Mouse (Mus musculus) stomach, embryonic 15.5 days (tissue): ENCODE measurements at regions not wholly inside any gene's neighbourhood (a gene's known extent, or its start where the extent isn't known, plus 50 kb on each side); places are given as distances from the start of the nearest gene placed in this dataset.

Experiments
- ATAC-seq: fragments of 200-750 bp; cut with Nextera tagmentation; 2 replicates; pipeline ENCODE4 v1.8.0; 2017; ENCODE audit warnings: low read depth, moderate number of reproducible peaks, moderate TSS enrichment; ENCODE audit not compliant: insufficient read depth, low FRiP score
- H3K27ac ChIP-seq: fragments of 300-500 bp; sonication (generic); 2 replicates; pipeline ENCODE4 v1.5.1; 2015; ENCODE audit warnings: mild to moderate bottlenecking, inconsistent platforms
- H3K27me3 ChIP-seq: fragments of 300-500 bp; sonication (generic); replicated peaks from 2 replicates; pipeline ENCODE4 v1.6.1; 2015; ENCODE audit warnings: inconsistent platforms
- H3K36me3 ChIP-seq: fragments of 300-500 bp; sonication (generic); 2 replicates; pipeline ENCODE4 v1.6.1; 2015; ENCODE audit warnings: inconsistent platforms
- H3K4me1 ChIP-seq: fragments of 300-500 bp; sonication (generic); 2 replicates; pipeline ENCODE4 v1.6.1; 2015; ENCODE audit warnings: inconsistent platforms
- H3K4me2 ChIP-seq: fragments of 300-500 bp; sonication (generic); 2 replicates; pipeline ENCODE4 v1.6.1; 2015; ENCODE audit warnings: mild to moderate bottlenecking, inconsistent platforms
- H3K4me3 ChIP-seq: fragments of 300-500 bp; sonication (generic); replicated peaks from 2 replicates; pipeline ENCODE4 v1.5.1; 2015; ENCODE audit warnings: inconsistent platforms
- H3K9ac ChIP-seq: fragments of 300-500 bp; sonication (generic); 2 replicates; pipeline ENCODE4 v1.6.1; 2015; ENCODE audit warnings: inconsistent platforms
- H3K9me3 ChIP-seq: fragments of 300-500 bp; sonication (generic); 2 replicates; pipeline ENCODE4 v1.6.1; 2016; ENCODE audit warnings: inconsistent platforms
- WGBS: fragments of 180-500 bp; shearing (Covaris S2); methylation state at CpG from one replicate; pipeline ENCODE4 v1.1.7; 2015; 5-methylcytosine and 5-hydroxymethylcytosine counted together

GRCm38 (mm10) chr17:80891656-80892055, 52.8 kb upstream of the Tmem178 start:
- no peaks in the 10 kb centered on the region for H3K9me3 ChIP-seq
- no peak overlapping the region for H3K9ac ChIP-seq
- no peak overlapping the region for H3K4me3 ChIP-seq
- WGBS: 57% methylated on average over 5 of the region's 5 CpGs
- no peaks in the 10 kb centered on the region for H3K36me3 ChIP-seq
- no peak for ATAC-seq
- H3K4me2 ChIP-seq: no peak overlapping the region
- no peak overlapping the region for H3K27ac ChIP-seq
- no peaks in the 10 kb centered on the region for H3K27me3 ChIP-seq
- 0 out of 2 replicates have a peak, but pooled peaks cover 7% of the 10 kb centered on the region for H3K4me1 ChIP-seq

- H3K9ac ChIP-seq: no peak overlapping the region
- no peaks in the 10 kb centered on the region for H3K36me3 ChIP-seq
- 87% methylated on average over 4 of the region's 4 CpGs for WGBS
- no peak overlapping the region for H3K27ac ChIP-seq
- H3K4me1 ChIP-seq: 0 out of 2 replicates have a peak, but pooled peaks cover 7% of the 10 kb centered on the region
- H3K9me3 ChIP-seq: no peaks in the 10 kb centered on the region
- no peaks in the 10 kb centered on the region for H3K27me3 ChIP-seq
- H3K4me2 ChIP-seq: no peak overlapping the region
- no peak for ATAC-seq
- no peak overlapping the region for H3K4me3 ChIP-seq
Measured at GRCm38 (mm10) chr17:80889095-80889494, 55.3 kb upstream of the Tmem178 start.

GRCm38 (mm10) chr17:80887749-80888119, 56.7 kb upstream of the Tmem178 start:
- Histone ChIP-seq H3K4me2 (peak overlapping the region; percentile 5; the same call in 1 of the 2 replicates), H3K9me3 (no peaks in the 10 kb centered on the region), H3K4me1 (0 out of 2 replicates have a peak, but pooled peaks cover 7% of the 10 kb centered on the region), H3K4me3 (no peak overlapping the region), H3K36me3 (no peaks in the 10 kb centered on the region), H3K27ac (peak overlapping the region; percentile 28), H3K9ac (no peak overlapping the region), H3K27me3 (no peaks in the 10 kb centered on the region)
- ATAC-seq: no peak
- 31% methylated on average over 8 of the region's 8 CpGs for WGBS

GRCm38 (mm10) chr17:80887021-80887748, 57.2 kb upstream of the Tmem178 start:
- H3K4me1 ChIP-seq: 0 out of 2 replicates have a peak, but pooled peaks cover 7% of the 10 kb centered on the region
- no peak for ATAC-seq
- no peaks in the 10 kb centered on the region for H3K27me3 ChIP-seq
- no peaks in the 10 kb centered on the region for H3K9me3 ChIP-seq
- no peak overlapping the region for H3K4me3 ChIP-seq
- H3K27ac ChIP-seq: peak overlapping the region; percentile 28
- H3K9ac ChIP-seq: no peak overlapping the region
- H3K4me2 ChIP-seq: peak overlapping the region; percentile 5; the same call in 1 of the 2 replicates
- H3K36me3 ChIP-seq: no peaks in the 10 kb centered on the region
- WGBS: 36% methylated on average over 18 of the region's 18 CpGs

GRCm38 (mm10) chr17:80886211-80886701, 58.2 kb upstream of the Tmem178 start:
- no peaks in the 10 kb centered on the region for H3K36me3 ChIP-seq
- WGBS: 45% methylated on average over 3 of the region's 3 CpGs
- no peak overlapping the region for H3K4me2 ChIP-seq
- H3K4me3 ChIP-seq: no peak overlapping the region
- no peak overlapping the region for H3K9ac ChIP-seq
- peak overlapping the region; percentile 69; the same call in 1 of the 2 replicates for H3K27ac ChIP-seq
- 0 out of 2 replicates have a peak, but pooled peaks cover 7% of the 10 kb centered on the region for H3K4me1 ChIP-seq
- H3K27me3 ChIP-seq: no peaks in the 10 kb centered on the region
- no peak for ATAC-seq
- H3K9me3 ChIP-seq: no peaks in the 10 kb centered on the region

- Histone ChIP-seq H3K4me1 (0 out of 2 replicates have a peak, but pooled peaks cover 7% of the 10 kb centered on the region), H3K27ac (peak overlapping the region; percentile 54), H3K4me3 (no peak overlapping the region), H3K4me2 (no peak overlapping the region), H3K27me3 (no peaks in the 10 kb centered on the region), H3K36me3 (no peaks in the 10 kb centered on the region), H3K9ac (no peak overlapping the region), H3K9me3 (no peaks in the 10 kb centered on the region)
- 66% methylated on average over 9 of the region's 9 CpGs for WGBS
- no peak for ATAC-seq
Measured at GRCm38 (mm10) chr17:80885706-80886105, 58.7 kb upstream of the Tmem178 start.

- 66% methylated on average over 2 of the region's 2 CpGs for WGBS
- no peak overlapping the region for H3K4me2 ChIP-seq
- H3K4me1 ChIP-seq: 0 out of 2 replicates have a peak, but pooled peaks cover 7% of the 10 kb centered on the region
- H3K9me3 ChIP-seq: no peaks in the 10 kb centered on the region
- no peak for ATAC-seq
- H3K27ac ChIP-seq: no peak overlapping the region
- H3K4me3 ChIP-seq: no peak overlapping the region
- no peak overlapping the region for H3K9ac ChIP-seq
- H3K36me3 ChIP-seq: no peaks in the 10 kb centered on the region
- no peaks in the 10 kb centered on the region for H3K27me3 ChIP-seq
Measured at GRCm38 (mm10) chr17:80884886-80885285, 59.5 kb upstream of the Tmem178 start.

GRCm38 (mm10) chr17:80882476-80882875, 62.0 kb upstream of the Tmem178 start:
- no peaks in the 10 kb centered on the region for H3K27me3 ChIP-seq
- no peak overlapping the region for H3K27ac ChIP-seq
- no peak overlapping the region for H3K4me2 ChIP-seq
- no peaks in the 10 kb centered on the region for H3K36me3 ChIP-seq
- no peak for ATAC-seq
- WGBS: 80% methylated on average over 3 of the region's 3 CpGs
- H3K9ac ChIP-seq: no peak overlapping the region
- H3K4me1 ChIP-seq: 0 out of 2 replicates have a peak, but pooled peaks cover 6% of the 10 kb centered on the region
- no peaks in the 10 kb centered on the region for H3K9me3 ChIP-seq
- H3K4me3 ChIP-seq: no peak overlapping the region

- Histone ChIP-seq H3K4me1 (no peaks in the 10 kb centered on the region; the same call in 1 of the 2 replicates), H3K36me3 (no peaks in the 10 kb centered on the region), H3K27ac (no peak overlapping the region), H3K9ac (no peak overlapping the region), H3K9me3 (no peaks in the 10 kb centered on the region), H3K4me2 (no peak overlapping the region), H3K4me3 (no peak overlapping the region), H3K27me3 (no peaks in the 10 kb centered on the region)
- no peak for ATAC-seq
- 62% methylated on average over 4 of the region's 4 CpGs for WGBS
Measured at GRCm38 (mm10) chr17:80880325-80880724, 64.1 kb upstream of the Tmem178 start.

- H3K4me1 ChIP-seq: no peaks in the 10 kb centered on the region; the same call in 1 of the 2 replicates
- H3K36me3 ChIP-seq: no peaks in the 10 kb centered on the region
- H3K27ac ChIP-seq: no peak overlapping the region
- 50% methylated on average over 7 of the region's 7 CpGs for WGBS
- H3K4me3 ChIP-seq: no peak overlapping the region
- no peaks in the 10 kb centered on the region for H3K27me3 ChIP-seq
- no peak overlapping the region for H3K4me2 ChIP-seq
- H3K9me3 ChIP-seq: no peaks in the 10 kb centered on the region
- no peak for ATAC-seq
- H3K9ac ChIP-seq: no peak overlapping the region
Measured at GRCm38 (mm10) chr17:80875352-80876044, 68.9 kb upstream of the Tmem178 start.

GRCm38 (mm10) chr17:80870965-80871364, 73.5 kb upstream of the Tmem178 start:
- no peak for ATAC-seq
- H3K9ac ChIP-seq: no peak overlapping the region
- H3K36me3 ChIP-seq: no peaks in the 10 kb centered on the region
- H3K9me3 ChIP-seq: no peaks in the 10 kb centered on the region
- H3K27me3 ChIP-seq: no peaks in the 10 kb centered on the region
- H3K4me1 ChIP-seq: no peaks in the 10 kb centered on the region; the same call in 1 of the 2 replicates
- no peak overlapping the region for H3K27ac ChIP-seq
- H3K4me3 ChIP-seq: no peak overlapping the region
- WGBS: 69% methylated on average over 4 of the region's 4 CpGs
- H3K4me2 ChIP-seq: no peak overlapping the region

- no peaks in the 10 kb centered on the region for H3K36me3 ChIP-seq
- H3K4me2 ChIP-seq: no peak overlapping the region
- no peaks in the 10 kb centered on the region for H3K4me1 ChIP-seq
- no peak overlapping the region for H3K9ac ChIP-seq
- no peaks in the 10 kb centered on the region for H3K9me3 ChIP-seq
- H3K4me3 ChIP-seq: no peak overlapping the region
- 41% methylated on average over 8 of the region's 8 CpGs for WGBS
- H3K27ac ChIP-seq: 0 out of 2 replicates have a peak overlapping the region, but pooled peaks have one; percentile 16
- ATAC-seq: no peak
- H3K27me3 ChIP-seq: no peaks in the 10 kb centered on the region
Measured at GRCm38 (mm10) chr17:80862338-80862737, 82.1 kb upstream of the Tmem178 start.
